Mouse (Mus musculus): ENCODE measurements around the gene Eml6. TPM values are rescaled to one million over a fixed set of nuclear protein-coding genes. Genes with fewer than 3 reads are reported as not detected.

Gene Eml6
- polyA plus RNA-seq, 1 experiment from 2014 or later: 0.87 TPM

GRCm38 (mm10) chr11:29823141-29823540 is 202.7 kb downstream of the Eml6 start:
- no peak overlapping the region for H3K27ac ChIP-seq
- H3K36me3 ChIP-seq (ENCODE audit: inconsistent target): no peaks in the 10 kb centered on the region
- WGBS (ENCODE audit: missing documents): 87% methylated on average over 2 of the region's 2 CpGs
- H3K79me2 ChIP-seq (ENCODE audit: inconsistent target): no peaks in the 10 kb centered on the region
- H3K4me3 ChIP-seq (ENCODE audit: inconsistent target): no peak overlapping the region

- H3K4me3 ChIP-seq (ENCODE audit: inconsistent target): no peak overlapping the region
- H3K36me3 ChIP-seq (ENCODE audit: inconsistent target): no peaks in the 10 kb centered on the region
- H3K79me2 ChIP-seq (ENCODE audit: inconsistent target): no peaks in the 10 kb centered on the region
- no peak overlapping the region for H3K27ac ChIP-seq
Measured at GRCm38 (mm10) chr11:29815670-29816069, 210.2 kb downstream of the Eml6 start.

- H3K79me2 ChIP-seq (ENCODE audit: inconsistent target): no peaks in the 10 kb centered on the region
- no peaks in the 10 kb centered on the region for H3K36me3 ChIP-seq (ENCODE audit: inconsistent target)
- no peak overlapping the region for H3K27ac ChIP-seq
- WGBS (ENCODE audit: missing documents): 96% methylated on average over 3 of the region's 3 CpGs
- no peak overlapping the region for H3K4me3 ChIP-seq (ENCODE audit: inconsistent target)
Measured at GRCm38 (mm10) chr11:29815261-29815660, 210.6 kb downstream of the Eml6 start.

- Histone ChIP-seq H3K36me3 (ENCODE audit: inconsistent target) (no peaks in the 10 kb centered on the region), H3K27ac (no peak overlapping the region), H3K79me2 (ENCODE audit: inconsistent target) (no peaks in the 10 kb centered on the region), H3K4me3 (ENCODE audit: inconsistent target) (no peak overlapping the region)
- 93% methylated on average over 1 of the region's 1 CpGs for WGBS (ENCODE audit: missing documents)
Measured at GRCm38 (mm10) chr11:29813267-29813666, 212.6 kb downstream of the Eml6 start.

- Histone ChIP-seq H3K79me2 (ENCODE audit: inconsistent target) (no peaks in the 10 kb centered on the region), H3K36me3 (ENCODE audit: inconsistent target) (no peaks in the 10 kb centered on the region), H3K4me3 (ENCODE audit: inconsistent target) (no peak overlapping the region), H3K27ac (no peak overlapping the region)
- WGBS (ENCODE audit: missing documents): 96% methylated on average over 3 of the region's 3 CpGs
Measured at GRCm38 (mm10) chr11:29812475-29812874, 213.4 kb downstream of the Eml6 start.

- H3K79me2 ChIP-seq (ENCODE audit: inconsistent target): no peaks in the 10 kb centered on the region
- no peak overlapping the region for H3K27ac ChIP-seq
- H3K36me3 ChIP-seq (ENCODE audit: inconsistent target): no peaks in the 10 kb centered on the region
- H3K4me3 ChIP-seq (ENCODE audit: inconsistent target): no peak overlapping the region
- WGBS (ENCODE audit: missing documents): 70% methylated on average over 3 of the region's 3 CpGs
Measured at GRCm38 (mm10) chr11:29810324-29810723, 215.5 kb downstream of the Eml6 start.

GRCm38 (mm10) chr11:29808981-29809589 is 216.7 kb downstream of the Eml6 start:
- WGBS (ENCODE audit: missing documents): 70% methylated on average over 7 of the region's 7 CpGs
- peak overlapping the region; percentile 87 for H3K27ac ChIP-seq

GRCm38 (mm10) chr11:29808173-29808980 is 217.5 kb downstream of the Eml6 start:
- H3K4me3 ChIP-seq (ENCODE audit: inconsistent target): no peak overlapping the region; the same call in 1 of the 2 replicates
- H3K27ac ChIP-seq: peak overlapping the region; percentile 87
- WGBS (ENCODE audit: missing documents): 49% methylated on average over 9 of the region's 9 CpGs
- no peaks in the 10 kb centered on the region for H3K36me3 ChIP-seq (ENCODE audit: inconsistent target)
- H3K79me2 ChIP-seq (ENCODE audit: inconsistent target): no peaks in the 10 kb centered on the region

More at GRCm38 (mm10) chr11:29808981-29809589, 216.7 kb downstream of the Eml6 start:
- no peaks in the 10 kb centered on the region for H3K79me2 ChIP-seq (ENCODE audit: inconsistent target)
- H3K4me3 ChIP-seq (ENCODE audit: inconsistent target): no peak overlapping the region; the same call in 1 of the 2 replicates
- H3K36me3 ChIP-seq (ENCODE audit: inconsistent target): no peaks in the 10 kb centered on the region

- H3K27ac ChIP-seq: peak overlapping the region; percentile 87
- H3K4me3 ChIP-seq (ENCODE audit: inconsistent target): no peak overlapping the region
- 97% methylated on average over 5 of the region's 5 CpGs for WGBS (ENCODE audit: missing documents)
- no peaks in the 10 kb centered on the region for H3K79me2 ChIP-seq (ENCODE audit: inconsistent target)
- H3K36me3 ChIP-seq (ENCODE audit: inconsistent target): no peaks in the 10 kb centered on the region
Measured at GRCm38 (mm10) chr11:29807325-29807724, 218.5 kb downstream of the Eml6 start.

- H3K79me2 ChIP-seq (ENCODE audit: inconsistent target): no peaks in the 10 kb centered on the region
- H3K36me3 ChIP-seq (ENCODE audit: inconsistent target): no peaks in the 10 kb centered on the region
- H3K27ac ChIP-seq: no peak overlapping the region
- no peak overlapping the region for H3K4me3 ChIP-seq (ENCODE audit: inconsistent target)
- WGBS (ENCODE audit: missing documents): 78% methylated on average over 2 of the region's 2 CpGs
Measured at GRCm38 (mm10) chr11:29801432-29802427, 224.1 kb downstream of the Eml6 start.

GRCm38 (mm10) chr11:29799839-29800238 is 226.0 kb downstream of the Eml6 start:
- Histone ChIP-seq H3K36me3 (ENCODE audit: inconsistent target) (no peaks in the 10 kb centered on the region), H3K4me3 (ENCODE audit: inconsistent target) (no peak overlapping the region), H3K27ac (no peak overlapping the region), H3K79me2 (ENCODE audit: inconsistent target) (no peaks in the 10 kb centered on the region)
- 100% methylated on average over 1 of the region's 1 CpGs for WGBS (ENCODE audit: missing documents)

- Histone ChIP-seq H3K79me2 (ENCODE audit: inconsistent target) (no peaks in the 10 kb centered on the region), H3K27ac (no peak overlapping the region), H3K4me3 (ENCODE audit: inconsistent target) (no peak overlapping the region), H3K36me3 (ENCODE audit: inconsistent target) (no peaks in the 10 kb centered on the region)
- WGBS (ENCODE audit: missing documents): 94% methylated on average over 6 of the region's 6 CpGs
Measured at GRCm38 (mm10) chr11:29795106-29795505, 230.7 kb downstream of the Eml6 start.

GRCm38 (mm10) chr11:29794475-29794874 is 231.4 kb downstream of the Eml6 start:
- no peak overlapping the region for H3K4me3 ChIP-seq (ENCODE audit: inconsistent target)
- 90% methylated on average over 2 of the region's 2 CpGs for WGBS (ENCODE audit: missing documents)
- no peaks in the 10 kb centered on the region for H3K79me2 ChIP-seq (ENCODE audit: inconsistent target)
- no peak overlapping the region for H3K27ac ChIP-seq
- H3K36me3 ChIP-seq (ENCODE audit: inconsistent target): no peaks in the 10 kb centered on the region

- Histone ChIP-seq H3K4me3 (ENCODE audit: inconsistent target) (no peak overlapping the region), H3K36me3 (ENCODE audit: inconsistent target) (no peaks in the 10 kb centered on the region), H3K79me2 (ENCODE audit: inconsistent target) (no peaks in the 10 kb centered on the region), H3K27ac (no peak overlapping the region)
- WGBS (ENCODE audit: missing documents): 96% methylated on average over 2 of the region's 2 CpGs
Measured at GRCm38 (mm10) chr11:29790796-29791195, 235.0 kb downstream of the Eml6 start.

Measured in macrophage (primary cell).